Mouse (Mus musculus) MEL (cell line): Measurements from ENCODE around the gene Dmac2. TPM values are rescaled to one million over a fixed set of nuclear protein-coding genes. Genes with fewer than 3 reads are reported as not detected.
A peak's percentile ranks its signal among the peaks of the same experiment; 100 is the strongest.

ENCODE experiments used
- DNase-seq: peaks from one replicate; pipeline ENCODE4 v3.0.0; 2011; ENCODE audit warnings: low read depth, low spot score
- H3K27ac ChIP-seq: 2 replicates; pipeline ENCODE4 v1.5.1; 2012; ENCODE audit warnings: low read depth, mild to moderate bottlenecking, control low read depth, low read length, moderate library complexity; ENCODE audit not compliant: control insufficient read depth
- H3K27me3 ChIP-seq, 2 experiments: fragments of 150-350 bp in 1 of 2; sonication (generic) in 1 of 2; 2 replicates each; pipeline ENCODE4 v1.6.1; 2012; ENCODE audit warnings: low read length in 2 of 2, mild to moderate bottlenecking in 2 of 2, improper control_type of control experiment in 1 of 2, moderate library complexity in 1 of 2; ENCODE audit not compliant: insufficient read depth in 2 of 2, control insufficient read depth in 1 of 2
- H3K36me3 ChIP-seq, 2 experiments: 2 replicates each; pipeline ENCODE4 v1.6.1; 2012 to 2014; ENCODE audit warnings: low read length in 2 of 2, improper control_type of control experiment in 1 of 2, inconsistent platforms in 1 of 2, mild to moderate bottlenecking in 1 of 2; ENCODE audit not compliant: insufficient read depth in 2 of 2, control insufficient read depth in 1 of 2
- H3K4me1 ChIP-seq, 2 experiments: fragments of 150-350 bp in 1 of 2; sonication (generic) in 1 of 2; 2 replicates each; pipeline ENCODE4 v1.6.1; 2012; ENCODE audit warnings: low read length in 2 of 2, improper control_type of control experiment in 1 of 2, mild to moderate bottlenecking in 1 of 2; ENCODE audit not compliant: insufficient read depth in 2 of 2, control insufficient read depth in 1 of 2
- H3K4me3 ChIP-seq, 2 experiments: fragments of 150-350 bp in 1 of 2; sonication (generic) in 1 of 2; 2 replicates each; pipeline ENCODE4 v1.5.1; 2012; ENCODE audit warnings: low read depth in 2 of 2, low read length in 2 of 2, mild to moderate bottlenecking in 2 of 2, moderate library complexity in 2 of 2, control low read depth in 1 of 2, improper control_type of control experiment in 1 of 2; ENCODE audit not compliant: control insufficient read depth in 1 of 2, insufficient read depth in 1 of 2
- H3K79me2 ChIP-seq: 2 replicates; pipeline ENCODE4 v1.6.1; 2012; ENCODE audit warnings: mild to moderate bottlenecking, low read length, moderate library complexity; ENCODE audit not compliant: control insufficient read depth, poor library complexity, insufficient read depth
- H3K9ac ChIP-seq: 2 replicates; pipeline ENCODE4 v1.6.1; 2012; ENCODE audit warnings: low read depth, mild to moderate bottlenecking, control low read depth, low read length, moderate library complexity; ENCODE audit not compliant: control insufficient read depth, poor library complexity, severe bottlenecking
- H3K9me3 ChIP-seq: fragments of 150-350 bp; sonication (generic); replicated peaks from 2 replicates; pipeline ENCODE4 v1.6.1; 2012; ENCODE audit warnings: mild to moderate bottlenecking, low read length, improper control_type of control experiment, moderate library complexity; ENCODE audit not compliant: insufficient read depth
- BHLHE40 ChIP-seq: IDR thresholded peaks from 2 replicates; pipeline ENCODE4 v1.6.1; 2012; ENCODE audit warnings: low read depth, mild to moderate bottlenecking, inconsistent platforms, low read length, improper control_type of control experiment, borderline replicate concordance
- CHD1 ChIP-seq: IDR thresholded peaks from 2 replicates; pipeline ENCODE4 v1.6.1; 2012; ENCODE audit warnings: low read depth, mild to moderate bottlenecking, inconsistent platforms, low read length, improper control_type of control experiment
- CTCF ChIP-seq, 3 experiments: IDR thresholded peaks in 2 of 3; conservative IDR thresholded peaks in 1 of 3; 2 replicates each; pipeline ENCODE4 v1.5.1; 2011 to 2012; ENCODE audit warnings: low read length in 3 of 3, low read depth in 2 of 3, mild to moderate bottlenecking in 2 of 3, improper control_type of control experiment in 1 of 3, inconsistent platforms in 1 of 3, mixed read lengths in 1 of 3, moderate library complexity in 1 of 3; ENCODE audit not compliant: control insufficient read depth in 1 of 3, insufficient read depth in 1 of 3, poor library complexity in 1 of 3, severe bottlenecking in 1 of 3
- E2F4 ChIP-seq: IDR thresholded peaks from 2 replicates; pipeline ENCODE4 v1.6.1; 2011; ENCODE audit warnings: low read depth, low read length, improper control_type of control experiment, borderline replicate concordance
- ELF1 ChIP-seq: IDR thresholded peaks from 2 replicates; pipeline ENCODE4 v1.6.1; 2014; ENCODE audit warnings: low read depth, mild to moderate bottlenecking, inconsistent platforms, low read length, improper control_type of control experiment, moderate library complexity
- EP300 ChIP-seq, 2 experiments: IDR thresholded peaks; 2 replicates each; pipeline ENCODE4 v1.6.1; 2011; ENCODE audit warnings: improper control_type of control experiment in 2 of 2, low read length in 2 of 2, low read depth in 1 of 2, mild to moderate bottlenecking in 1 of 2
- ETS1 ChIP-seq: IDR thresholded peaks from 2 replicates; pipeline ENCODE4 v1.6.1; 2012; ENCODE audit warnings: low read depth, mild to moderate bottlenecking, inconsistent platforms, low read length, improper control_type of control experiment, moderate library complexity
- GABPA ChIP-seq: IDR thresholded peaks from 2 replicates; pipeline ENCODE4 v1.6.1; 2012; ENCODE audit warnings: low read depth, mild to moderate bottlenecking, inconsistent platforms, low read length, improper control_type of control experiment, moderate library complexity
- GATA1 ChIP-seq: IDR thresholded peaks from 2 replicates; pipeline ENCODE4 v1.6.1; 2011; ENCODE audit warnings: low read depth, low read length, improper control_type of control experiment
- HCFC1 ChIP-seq: IDR thresholded peaks from 2 replicates; pipeline ENCODE4 v1.6.1; 2012; ENCODE audit warnings: low read depth, mild to moderate bottlenecking, inconsistent platforms, low read length, improper control_type of control experiment, moderate library complexity
- MAFK ChIP-seq: IDR thresholded peaks from 2 replicates; pipeline ENCODE4 v1.6.1; 2011; ENCODE audit warnings: low read depth, mild to moderate bottlenecking, low read length, improper control_type of control experiment, borderline replicate concordance
- MAX ChIP-seq: IDR thresholded peaks from 2 replicates; pipeline ENCODE4 v1.6.1; 2011; ENCODE audit warnings: low read length, improper control_type of control experiment
- MAZ ChIP-seq: IDR thresholded peaks from 2 replicates; pipeline ENCODE4 v1.6.1; 2012; ENCODE audit warnings: low read depth, mild to moderate bottlenecking, inconsistent platforms, low read length, improper control_type of control experiment
- MEF2A ChIP-seq: IDR thresholded peaks from 2 replicates; pipeline ENCODE4 v1.6.1; 2014; ENCODE audit warnings: low read depth, mild to moderate bottlenecking, inconsistent platforms, low read length, improper control_type of control experiment; ENCODE audit not compliant: poor library complexity, insufficient replicate concordance, severe bottlenecking; ENCODE audit errors: extremely low read depth
- MXI1 ChIP-seq: IDR thresholded peaks from 2 replicates; pipeline ENCODE4 v1.6.1; 2011; ENCODE audit warnings: mild to moderate bottlenecking, low read depth, low read length, improper control_type of control experiment
- MYB ChIP-seq: IDR thresholded peaks from 2 replicates; pipeline ENCODE4 v1.6.1; 2011; ENCODE audit warnings: mild to moderate bottlenecking, low read depth, low read length, improper control_type of control experiment
- MYC ChIP-seq: IDR thresholded peaks from 2 replicates; pipeline ENCODE4 v1.6.1; 2011; ENCODE audit warnings: low read depth, mild to moderate bottlenecking, low read length, improper control_type of control experiment, moderate library complexity
- NELFE ChIP-seq: IDR thresholded peaks from 2 replicates; pipeline ENCODE4 v1.6.1; 2011; ENCODE audit warnings: low read depth, low read length, improper control_type of control experiment
- NRF1 ChIP-seq: IDR thresholded peaks from 2 replicates; pipeline ENCODE4 v1.6.1; 2014; ENCODE audit warnings: low read depth, mild to moderate bottlenecking, inconsistent platforms, low read length, improper control_type of control experiment, moderate library complexity; ENCODE audit not compliant: poor library complexity, insufficient read depth, severe bottlenecking
- POLR2A ChIP-seq, 2 experiments: IDR thresholded peaks; 2 replicates each; pipeline ENCODE4 v1.6.1; 2011 to 2012; ENCODE audit warnings: low read length in 2 of 2, mild to moderate bottlenecking in 2 of 2, control low read depth in 1 of 2, improper control_type of control experiment in 1 of 2, low read depth in 1 of 2, moderate library complexity in 1 of 2; ENCODE audit not compliant: control insufficient read depth in 1 of 2, insufficient read depth in 1 of 2, poor library complexity in 1 of 2
- POLR2AphosphoS5 ChIP-seq: IDR thresholded peaks from 2 replicates; pipeline ENCODE4 v1.6.1; 2012; ENCODE audit warnings: low read depth, borderline replicate concordance, mild to moderate bottlenecking, inconsistent platforms, low read length, moderate library complexity, mixed read lengths
- SIN3A ChIP-seq: IDR thresholded peaks from 2 replicates; pipeline ENCODE4 v1.6.1; 2012; ENCODE audit warnings: low read length, improper control_type of control experiment, inconsistent platforms
- SMC3 ChIP-seq: IDR thresholded peaks from 2 replicates; pipeline ENCODE4 v1.6.1; 2011; ENCODE audit warnings: low read depth, low read length, improper control_type of control experiment
- TAL1 ChIP-seq: IDR thresholded peaks from 2 replicates; pipeline ENCODE4 v1.6.1; 2012; ENCODE audit warnings: mild to moderate bottlenecking, inconsistent platforms, low read length, moderate library complexity, mixed read lengths
- TBP ChIP-seq: IDR thresholded peaks from 2 replicates; pipeline ENCODE4 v1.8.0; 2011; ENCODE audit warnings: low read depth, low read length, improper control_type of control experiment
- TCF12 ChIP-seq: IDR thresholded peaks from 2 replicates; pipeline ENCODE4 v1.6.1; 2014; ENCODE audit warnings: low read depth, mild to moderate bottlenecking, inconsistent platforms, low read length, improper control_type of control experiment, moderate library complexity
- UBTF ChIP-seq: IDR thresholded peaks from 2 replicates; pipeline ENCODE4 v1.6.1; 2012; ENCODE audit warnings: low read depth, mild to moderate bottlenecking, inconsistent platforms, low read length, improper control_type of control experiment, moderate library complexity, borderline replicate concordance; ENCODE audit not compliant: insufficient read depth
- USF1 ChIP-seq: IDR thresholded peaks from 2 replicates; pipeline ENCODE4 v1.6.1; 2014; ENCODE audit warnings: low read depth, mild to moderate bottlenecking, inconsistent platforms, low read length, improper control_type of control experiment, moderate library complexity
- ZC3H11A ChIP-seq: IDR thresholded peaks from 2 replicates; pipeline ENCODE4 v1.6.1; 2012; ENCODE audit warnings: low read depth, mild to moderate bottlenecking, inconsistent platforms, low read length, improper control_type of control experiment
- ZMIZ1 ChIP-seq: IDR thresholded peaks from 2 replicates; pipeline ENCODE4 v1.6.1; 2012; ENCODE audit warnings: low read depth, mild to moderate bottlenecking, inconsistent platforms, low read length, improper control_type of control experiment, moderate library complexity
- polyA plus RNA-seq, 2 experiments: library from polyadenylated mRNA; stranded (reverse) in 1 of 2; unstranded in 1 of 2; fragments of >175 nt in 1 of 2; fragments of >200 nt in 1 of 2; gene quantifications; 2 replicates each; pipeline versions ENCODE4 v1.2.1 to v1.2.4; 2012; ENCODE audit warnings: low replicate concordance in 2 of 2, low read depth in 1 of 2; ENCODE audit not compliant: insufficient read length in 2 of 2, insufficient read depth in 1 of 2, missing spikeins in 1 of 2
- total RNA-seq: library from RNA; depleted of rRNA; stranded (reverse); fragments of 300-350 nt; gene quantifications from 2 replicates; pipeline ENCODE4 v1.2.3, GENCODE M21; 2012

Dmac2 gene
- total and polyA plus RNA-seq, 3 experiments = 14.8 to 32.8 TPM; not detected in 1

DNA sequence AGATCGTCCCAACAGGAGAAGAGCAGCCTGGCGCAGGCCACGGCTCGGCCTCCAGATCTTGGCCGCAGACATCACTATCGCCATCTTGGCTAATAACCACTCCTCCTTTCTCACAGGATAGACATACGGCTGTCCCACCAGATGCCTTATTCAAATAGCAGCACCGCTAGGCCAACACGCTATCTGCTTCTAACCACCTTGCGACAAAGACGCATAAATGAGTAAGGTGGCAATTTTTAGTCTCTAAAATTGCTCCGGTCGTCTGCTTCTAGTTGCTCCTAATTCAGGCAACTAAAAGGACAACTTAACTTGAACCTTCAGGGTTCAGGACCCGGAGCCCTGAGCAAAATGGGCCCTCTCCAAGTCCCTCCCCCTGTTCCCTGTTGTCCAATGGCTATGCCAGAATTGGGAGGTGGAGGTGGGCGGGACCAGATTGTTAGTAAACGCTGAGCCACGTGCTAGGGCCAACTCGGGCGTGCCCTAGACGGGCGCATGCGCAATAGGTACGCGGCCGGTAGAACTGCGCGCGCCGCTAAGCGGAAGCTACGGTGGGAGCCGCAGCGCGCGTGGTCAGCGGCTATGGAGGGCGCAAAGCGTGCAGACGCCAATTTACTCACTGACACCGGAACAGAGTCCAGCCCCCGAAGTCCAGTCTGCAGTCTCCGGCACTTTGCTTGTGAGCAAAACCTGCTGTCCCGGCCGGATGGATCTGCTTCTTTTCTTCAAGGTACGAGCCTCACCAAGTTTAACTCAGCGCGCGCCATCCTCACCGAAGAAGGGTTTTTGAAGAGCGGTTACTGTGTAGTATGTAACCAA is 39.7 kb downstream of the Dmac2 start, which contains the start of the genes Bckdha and Exosc5:
Bckdha (minus strand) TSS at position 325 of the 816 bp plus-strand sequence.
Exosc5 (plus strand) TSS at position 508 of the 816 bp plus-strand sequence.
- peak within 1 kb of the TSS; percentile 86 for H3K27ac ChIP-seq
- peak; percentile 100 for DNase-seq
- H3K27me3 ChIP-seq = no peaks in the 10 kb centered on the region
- peak within 1 kb of the TSS; percentile 77 to 98 for H3K4me3 ChIP-seq
- TF ChIP-seq ELF1 (peak; percentile 82), HCFC1 (peak; percentile 90), MXI1 (peak; percentile 97), UBTF (no peak), MAFK (no peak), MAZ (no peak), SIN3A (peak; percentile 99), USF1 (peak; percentile 78), TCF12 (no peak), SMC3 (no peak), E2F4 (no peak), MYB (no peak), GABPA (no peak), CTCF (IDR thresholded peaks at IDR 0.05 in 2 of 3, conservative IDR thresholded peaks at IDR 0.05 in 1 of 3; ENCODE audit: control insufficient read depth in 1 of 3, insufficient read depth in 1 of 3, low read depth in 2 of 3, low read length in 3 of 3, poor library complexity in 1 of 3, severe bottlenecking in 1 of 3) (no peak; a peak in 1 of 6 replicates), CHD1 (no peak), ZMIZ1 (no peak), MEF2A (no peak), EP300 (IDR thresholded peaks at IDR 0.05; ENCODE audit: low read depth in 1 of 2, low read length in 2 of 2) (no peak), ETS1 (peak; percentile 28; the same call in 1 of the 2 replicates), BHLHE40 (no peak), POLR2AphosphoS5 (no peak), MAX (peak; percentile 99), ZC3H11A (no peak), GATA1 (0 out of 2 replicates have a peak, but pooled peaks have one; percentile 3), NELFE (peak; percentile 84), NRF1 (peak; percentile 96), TBP (peak; percentile 37), TAL1 (no peak), POLR2A (IDR thresholded peaks at IDR 0.05; ENCODE audit: control insufficient read depth in 1 of 2, insufficient read depth in 1 of 2, low read depth in 1 of 2, low read length in 2 of 2, poor library complexity in 1 of 2) (peak; percentile 69 to 92), MYC (peak; percentile 94)
- TF ChIP-seq, all 39 proteins: peak for 13
- H3K36me3 ChIP-seq = peaks cover 1 to 23% of the 10 kb centered on the region in 2 experiments; a peak in 3 of 4 replicates
- H3K9me3 ChIP-seq = no peaks in the 10 kb centered on the region
- peak within 1 kb of the TSS; percentile 97 for H3K9ac ChIP-seq
- H3K79me2 ChIP-seq = peaks cover 29% of the 10 kb centered on the region
- H3K4me1 ChIP-seq = peaks cover 0 to 20% of the 10 kb centered on the region in 2 experiments; a peak in 2 of 4 replicates
